Mouse (Mus musculus) embryo, embryonic 9.5 days (tissue): ENCODE data around the gene Fars2.

Experiments
- DNase-seq: peaks from one replicate; pipeline ENCODE4 v3.0.0-alpha.2; 2017; ENCODE audit errors: extremely low spot score

Gene Fars2

GRCm38 (mm10) chr13:36683581-36683980 is 566.4 kb downstream of the Fars2 start:
- DNase-seq, result no peak

DNA sequence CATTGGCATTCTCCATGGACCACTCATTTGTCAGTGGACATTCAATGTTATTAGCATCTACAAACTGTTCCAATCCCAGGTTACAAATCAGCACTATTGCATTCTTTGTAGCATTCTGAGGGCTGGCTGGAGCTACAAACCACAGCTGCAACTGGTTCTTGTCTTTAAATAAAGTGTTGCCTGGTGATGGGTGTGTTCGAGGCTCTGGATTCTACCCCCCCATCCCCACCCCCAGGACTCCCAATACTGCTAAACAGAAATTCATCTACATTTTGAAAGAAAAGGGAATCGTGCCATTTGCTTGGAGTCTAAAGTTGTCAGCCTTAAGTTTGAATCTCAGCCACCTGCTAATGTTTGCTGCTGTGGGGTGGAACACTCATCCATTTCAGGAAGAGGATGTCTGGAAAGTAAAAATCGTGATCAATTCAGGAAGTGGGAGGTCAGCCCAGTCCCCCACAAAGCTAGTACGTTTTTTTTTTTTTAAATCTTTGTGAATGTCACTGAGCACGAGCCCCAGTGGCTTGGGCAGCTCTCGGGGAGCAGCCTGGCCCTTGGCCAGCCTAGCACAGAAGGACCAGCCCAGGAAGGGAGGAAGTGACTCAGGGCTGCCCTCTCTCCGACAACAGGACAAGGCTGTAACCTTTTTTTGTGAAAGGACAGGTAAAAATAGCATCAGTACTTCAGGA is 578.4 kb downstream of the Fars2 start:
- no peak for DNase-seq

- no peak for DNase-seq
These were observed 579.1 kb downstream of the Fars2 start for GRCm38 (mm10) chr13:36696351-36696771.

- DNase-seq, result no peak
These were observed 590.0 kb downstream of the Fars2 start for GRCm38 (mm10) chr13:36707088-36707690.

DNA sequence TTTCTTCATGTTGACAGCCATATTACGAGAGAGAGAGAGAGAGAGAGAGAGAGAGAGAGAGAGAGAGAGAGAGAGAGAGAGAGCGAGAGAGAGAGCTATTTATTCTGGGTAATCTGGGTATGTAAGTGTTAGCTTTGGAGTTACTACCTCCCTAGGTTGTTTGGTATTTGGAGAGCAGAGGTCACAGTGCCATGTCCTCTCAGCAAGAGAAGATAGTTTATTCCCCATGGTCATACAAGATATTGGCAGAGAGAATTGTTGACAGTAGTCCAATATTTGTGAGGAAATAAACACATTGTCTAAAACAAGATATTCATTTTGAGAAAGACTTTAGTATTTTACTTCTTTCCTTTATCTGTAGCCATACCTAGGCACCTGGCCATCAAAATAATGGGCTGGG is 596.9 kb downstream of the Fars2 start:
- no peak for DNase-seq

DNA sequence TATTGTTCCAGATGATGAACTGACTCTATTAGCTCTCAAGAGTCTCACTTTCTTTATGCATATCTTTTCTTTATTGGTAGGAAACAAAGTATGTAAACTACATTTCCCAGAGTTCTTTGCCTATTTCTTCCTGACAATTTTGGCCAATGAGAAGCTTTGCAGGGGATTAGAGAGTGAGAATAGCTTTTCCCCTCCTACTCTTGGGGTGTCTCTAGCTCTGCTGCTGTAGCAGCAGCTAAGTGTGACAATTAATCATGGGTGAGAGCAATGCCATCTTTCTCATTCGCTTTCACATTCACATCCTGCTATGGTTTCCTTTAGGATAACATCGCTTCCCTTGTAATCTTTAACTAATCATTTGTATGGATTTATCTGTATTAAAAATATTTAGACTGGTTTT is 599.5 kb downstream of the Fars2 start:
- no peak for DNase-seq

DNA sequence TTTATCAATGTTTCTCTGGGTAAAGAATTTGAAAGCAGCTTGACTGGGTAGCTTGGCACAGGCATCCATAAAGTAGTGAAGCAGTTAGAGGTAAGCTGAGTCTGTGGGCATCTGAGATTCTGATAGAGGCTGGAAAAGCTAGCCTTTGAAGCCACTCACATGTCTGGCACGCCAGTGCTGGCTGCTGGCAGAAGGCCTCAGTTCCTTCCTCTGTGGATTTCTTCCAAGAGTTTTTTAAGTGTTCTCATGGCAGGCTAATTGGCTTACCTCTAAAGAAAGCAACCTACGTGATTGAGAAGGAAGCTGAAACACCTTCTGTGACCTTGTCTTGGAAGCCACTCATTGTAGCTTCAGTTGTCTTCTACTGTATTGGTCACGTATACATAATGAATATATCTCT is 600.2 kb downstream of the Fars2 start:
- DNase-seq, result no peak

DNA sequence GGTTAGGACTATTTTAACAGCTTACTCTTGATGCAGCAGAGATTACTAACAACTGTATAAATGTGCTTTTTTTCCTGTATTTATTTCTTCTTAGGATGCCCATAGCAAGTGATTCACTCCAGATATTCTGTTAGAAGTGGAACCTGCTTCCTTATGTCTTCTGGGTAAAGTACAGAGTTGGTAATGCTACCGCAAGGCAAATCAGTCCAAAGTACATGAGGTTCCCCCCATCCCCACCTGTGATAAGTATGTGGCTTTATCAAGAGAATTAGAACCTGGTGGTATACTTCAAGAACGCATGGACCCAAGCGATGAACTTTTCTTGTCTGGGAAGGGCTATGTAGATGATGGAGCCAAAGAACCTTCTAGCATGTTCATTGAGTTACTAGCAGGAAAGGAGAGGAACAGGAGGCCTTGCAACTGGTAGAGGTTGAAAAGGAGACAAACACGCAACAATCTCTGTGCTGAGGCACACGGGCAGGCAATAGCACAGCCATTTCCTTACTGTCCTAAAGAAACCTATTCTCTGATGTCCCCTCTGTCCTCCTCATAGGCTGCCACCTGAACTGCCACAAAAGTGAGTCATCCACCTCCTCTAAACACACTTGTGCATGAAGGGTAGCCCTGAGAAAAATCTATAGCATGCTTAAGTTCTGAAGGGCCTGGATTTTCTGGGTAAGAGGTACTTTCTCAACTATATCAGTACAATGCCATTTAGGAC is 603.2 kb downstream of the Fars2 start:
- DNase-seq, result no peak

DNA sequence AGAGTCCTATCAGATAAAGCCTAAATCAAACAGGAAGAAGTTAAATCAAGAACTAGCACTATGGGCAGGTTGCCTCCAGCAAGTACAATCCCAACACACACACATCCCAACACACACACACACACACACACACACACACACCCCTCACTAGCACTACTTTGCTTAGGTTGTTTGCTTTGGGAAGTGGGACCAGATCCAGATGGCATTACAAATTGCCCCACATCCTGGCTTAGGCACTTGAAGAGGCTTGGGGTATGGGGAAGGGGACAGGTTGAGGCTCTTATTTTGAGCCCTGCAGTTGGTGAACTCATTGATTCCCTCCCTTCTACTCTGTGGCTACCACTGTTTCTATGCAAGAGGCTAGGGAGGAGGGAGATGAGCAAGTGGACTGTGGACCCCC is 605.1 kb downstream of the Fars2 start:
- DNase-seq, result no peak

- DNase-seq, result peak; percentile 38
These were observed 606.6 kb downstream of the Fars2 start for GRCm38 (mm10) chr13:36723726-36724300.

GRCm38 (mm10) chr13:36724533-36725470 is 607.6 kb downstream of the Fars2 start:
- peak; percentile 49 for DNase-seq

DNA sequence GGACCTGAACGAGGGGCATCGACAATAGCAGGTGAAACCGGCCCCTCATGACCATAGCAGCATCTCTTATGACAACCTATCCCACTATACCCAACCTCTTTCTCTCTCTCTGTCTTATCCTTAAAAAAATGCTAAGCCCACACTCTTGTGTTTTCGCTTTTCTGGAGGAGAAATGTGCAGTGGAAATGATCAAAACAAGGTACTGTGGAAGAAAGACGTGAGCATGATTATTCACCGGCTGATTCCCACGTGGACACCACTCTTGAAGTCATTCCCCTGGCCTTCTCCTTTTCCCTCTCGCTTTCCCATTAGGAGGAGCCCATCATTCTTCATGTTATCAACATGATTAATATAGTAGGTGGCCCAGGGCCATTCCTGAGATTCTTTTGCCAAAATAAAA is 608.7 kb downstream of the Fars2 start:
- peak; percentile 29 for DNase-seq

GRCm38 (mm10) chr13:36726551-36726950 is 609.3 kb downstream of the Fars2 start:
- DNase-seq, result peak; percentile 49

DNA sequence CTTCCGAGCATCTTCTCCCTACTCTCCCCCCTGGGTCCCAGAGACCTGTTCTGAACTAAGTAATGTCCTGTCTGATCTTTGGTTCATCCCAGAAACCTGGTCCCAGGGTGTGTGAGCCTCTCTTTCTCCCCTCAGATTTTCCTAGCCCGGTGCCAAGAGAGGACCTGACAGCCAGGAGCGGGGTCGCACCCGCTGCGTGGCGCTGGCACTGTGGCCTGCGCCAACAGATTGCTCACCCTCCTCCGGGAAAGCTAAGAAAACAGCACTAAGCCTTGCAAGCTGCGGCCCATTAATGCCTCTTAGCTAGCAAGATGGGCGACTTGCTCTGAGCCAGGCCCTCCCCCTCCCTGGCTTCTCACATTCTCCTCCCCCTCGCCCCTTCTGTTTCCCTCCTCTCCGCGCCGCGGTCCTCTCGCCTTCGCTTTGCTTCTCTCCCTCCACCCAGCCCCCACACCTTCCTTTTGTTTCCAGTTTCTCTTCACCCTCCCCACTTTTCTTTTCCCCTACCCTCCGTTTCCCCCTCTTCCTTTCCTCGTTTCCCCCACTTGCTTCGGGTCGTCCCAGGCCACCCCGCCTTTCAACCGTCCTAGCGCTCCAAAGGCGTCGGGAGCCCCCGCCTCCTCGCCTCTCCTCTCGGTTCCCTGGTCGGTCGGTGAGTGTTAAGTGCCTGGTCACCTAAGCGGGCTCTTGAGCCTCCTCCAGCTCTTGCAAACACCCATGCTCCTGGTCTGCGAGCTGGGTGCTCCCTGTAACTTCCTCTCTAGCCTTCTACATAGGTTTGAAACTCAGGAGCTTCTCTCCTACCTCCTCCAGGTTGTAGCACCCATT is 610.0 kb downstream of the Fars2 start:
- DNase-seq, result peak; percentile 74

GRCm38 (mm10) chr13:36727779-36728470 is 610.7 kb downstream of the Fars2 start:
- peak; percentile 39 for DNase-seq

DNA sequence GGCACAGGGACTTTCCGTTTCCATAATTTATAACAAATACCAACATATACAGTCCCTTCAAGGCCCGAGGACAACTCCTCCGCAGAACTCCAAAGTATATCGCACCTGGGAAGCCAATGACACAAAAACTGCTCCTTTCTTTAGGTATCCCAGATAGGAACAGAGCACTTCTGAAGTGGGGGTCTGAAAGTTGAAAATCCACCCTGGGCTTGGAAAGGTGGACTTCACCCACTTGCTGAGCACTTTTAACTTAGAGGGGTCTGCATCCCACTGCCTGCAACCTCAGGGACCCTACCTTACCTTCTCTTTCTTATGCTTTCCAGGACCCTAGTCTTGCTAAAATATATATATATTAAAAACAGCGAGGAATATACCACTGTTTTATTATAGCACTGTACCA is 611.3 kb downstream of the Fars2 start:
- peak; percentile 8 for DNase-seq

- peak; percentile 5 for DNase-seq
These were observed 612.6 kb downstream of the Fars2 start for GRCm38 (mm10) chr13:36729731-36730340.

DNA sequence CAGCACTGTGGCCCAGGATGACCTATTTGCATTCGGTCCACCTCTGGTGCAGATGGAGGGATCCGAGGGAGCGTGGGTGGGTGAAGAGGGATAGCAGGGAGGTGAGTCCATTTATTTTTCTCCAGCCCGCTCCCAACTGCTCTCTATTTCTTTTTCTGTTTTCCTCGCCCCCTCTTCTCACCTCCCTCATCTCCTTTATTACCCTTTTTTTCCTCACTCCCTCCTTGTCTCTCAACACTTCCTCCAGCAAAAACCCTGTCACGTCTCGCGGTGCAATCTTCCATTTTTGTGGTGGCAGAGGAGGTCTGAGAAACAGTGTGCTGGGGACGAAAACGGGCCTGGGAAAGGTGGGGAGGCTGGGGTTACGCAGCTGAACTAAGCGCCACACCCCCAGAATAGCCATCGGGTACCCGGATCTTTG is 613.1 kb downstream of the Fars2 start:
- DNase-seq, result peak; percentile 17
